Mouse (Mus musculus) forebrain, postnatal 0 days (tissue): ENCODE data around the gene H2al1e. TPM values are rescaled to one million over a fixed set of nuclear protein-coding genes. Genes with fewer than 3 reads are reported as not detected.
"Not testable (repeated sequence)": the region's sequence is repeated elsewhere in the genome, so short reads cannot be mapped to it uniquely, and the experiment has no call there.

Experiments used
- ATAC-seq: fragments of 200-750 bp; cut with Nextera tagmentation; 2 replicates; pipeline ENCODE4 v1.8.0; 2017; ENCODE audit warnings: mild to moderate bottlenecking, moderate library complexity
- DNase-seq: peaks from one replicate; pipeline ENCODE4 v3.0.0-alpha.2; 2015
- H3K27ac ChIP-seq: fragments of 300-500 bp; sonication (generic); 2 replicates; pipeline ENCODE4 v1.5.1; 2014; ENCODE audit warnings: low read depth, mild to moderate bottlenecking, antibody characterized with exemption, low read length, moderate library complexity, mixed read lengths
- H3K27me3 ChIP-seq: fragments of 300-500 bp; sonication (generic); 2 replicates; pipeline ENCODE4 v1.6.1; 2014; ENCODE audit warnings: mild to moderate bottlenecking, low read length, mixed read lengths; ENCODE audit not compliant: insufficient read depth
- H3K36me3 ChIP-seq: fragments of 300-500 bp; sonication (generic); 2 replicates; pipeline ENCODE4 v1.6.1; 2014; ENCODE audit warnings: mild to moderate bottlenecking, moderate library complexity; ENCODE audit not compliant: insufficient read depth
- H3K4me1 ChIP-seq: fragments of 300-500 bp; sonication (generic); 2 replicates; pipeline ENCODE4 v1.6.1; 2014; ENCODE audit warnings: antibody characterized with exemption; ENCODE audit not compliant: insufficient read depth
- H3K4me2 ChIP-seq: fragments of 300-500 bp; sonication (generic); 2 replicates; pipeline ENCODE4 v1.6.1; 2014; ENCODE audit warnings: low read depth, mild to moderate bottlenecking, moderate library complexity
- H3K4me3 ChIP-seq: fragments of 300-500 bp; sonication (generic); 2 replicates; pipeline ENCODE4 v1.5.1; 2014; ENCODE audit warnings: low read depth, low read length, mixed read lengths
- H3K9ac ChIP-seq: fragments of 300-500 bp; sonication (generic); 2 replicates; pipeline ENCODE4 v1.6.1; 2014; ENCODE audit warnings: mild to moderate bottlenecking
- H3K9me3 ChIP-seq: fragments of 300-500 bp; sonication (generic); 2 replicates; pipeline ENCODE4 v1.6.1; 2016; ENCODE audit warnings: low read length
- CTCF ChIP-seq: sonication (generic); IDR thresholded peaks from 2 replicates; pipeline ENCODE4 v1.5.1; 2016; ENCODE audit warnings: antibody characterized with exemption, control low read depth, low read depth
- WGBS: fragments of 180-500 bp; shearing (Covaris S2); extraction: QIAGEN DNeasy Blood & Tissue Kit; methylation state at CpG from one replicate; pipeline ENCODE4 v1.1.7; 2014; 5-methylcytosine and 5-hydroxymethylcytosine counted together
- polyA plus RNA-seq: library from polyadenylated mRNA; unstranded; fragments of >200 nt; fragmentation: Nextera tagmentation; extraction: Ambion mirVana; gene quantifications from 2 replicates; pipeline ENCODE4 v1.2.1, GENCODE M21; 2015
- total RNA-seq: library from RNA; depleted of rRNA; stranded (reverse); fragments of >200 nt; gene quantifications from 2 replicates; pipeline ENCODE4 v1.2.3, GENCODE M21; 2014; rRNA removed

Gene H2al1e
- total and polyA plus RNA-seq, 2 experiments from 2014 or later = not detected

- WGBS = 90% methylated on average over 2 of the region's 2 CpGs
- not testable (repeated sequence) for H3K36me3 ChIP-seq, H3K27me3 ChIP-seq, H3K4me2 ChIP-seq, H3K4me3 ChIP-seq, H3K27ac ChIP-seq, H3K9me3 ChIP-seq, H3K4me1 ChIP-seq, ATAC-seq, H3K9ac ChIP-seq, DNase-seq
Measured at GRCm38 (mm10) chrX:11327522-11327921, 15.8 kb downstream of the H2al1e start, which contains the start of gene H2al1j. Gene H2al1j, plus strand, starts transcription at chrX:11327822.

GRCm38 (mm10) chrX:11345762-11346161 is 34.0 kb downstream of the H2al1e start:
- H3K9ac ChIP-seq = no peak overlapping the region
- no peak overlapping the region for H3K27ac ChIP-seq
- ATAC-seq (no peak), DNase-seq (no peak)
- H3K4me3 ChIP-seq = no peak overlapping the region
- no peaks in the 10 kb centered on the region for H3K27me3 ChIP-seq
- no peaks in the 10 kb centered on the region for H3K4me1 ChIP-seq
- H3K4me2 ChIP-seq = no peak overlapping the region
- no peaks in the 10 kb centered on the region for H3K36me3 ChIP-seq
- TF ChIP-seq CTCF = no peak
- WGBS = 42% methylated on average over 9 of the region's 9 CpGs
- H3K9me3 ChIP-seq = no peaks in the 10 kb centered on the region

GRCm38 (mm10) chrX:11346756-11347155 is 35.0 kb downstream of the H2al1e start:
- H3K4me1 ChIP-seq = no peaks in the 10 kb centered on the region
- H3K9ac ChIP-seq = no peak overlapping the region
- H3K4me3 ChIP-seq = no peak overlapping the region
- H3K9me3 ChIP-seq = no peaks in the 10 kb centered on the region
- ATAC-seq = no peak
- H3K27me3 ChIP-seq = no peaks in the 10 kb centered on the region
- H3K36me3 ChIP-seq = no peaks in the 10 kb centered on the region
- WGBS = 77% methylated on average over 3 of the region's 3 CpGs
- TF ChIP-seq CTCF = no peak
- no peak overlapping the region for H3K27ac ChIP-seq
- no peak for DNase-seq
- no peak overlapping the region for H3K4me2 ChIP-seq

- Histone ChIP-seq H3K4me2 (no peak overlapping the region), H3K27me3 (no peaks in the 10 kb centered on the region), H3K27ac (no peak overlapping the region), H3K9ac (no peak overlapping the region), H3K9me3 (no peaks in the 10 kb centered on the region), H3K36me3 (no peaks in the 10 kb centered on the region), H3K4me1 (no peaks in the 10 kb centered on the region), H3K4me3 (no peak overlapping the region)
- no peak for DNase-seq
- ATAC-seq = no peak
- TF ChIP-seq CTCF = no peak
- WGBS = 78% methylated on average over 6 of the region's 6 CpGs
Measured at GRCm38 (mm10) chrX:11360823-11361222, 49.1 kb downstream of the H2al1e start.

GRCm38 (mm10) chrX:11361261-11361660 is 49.5 kb downstream of the H2al1e start:
- ATAC-seq = no peak

More at GRCm38 (mm10) chrX:11361261-11361660, 49.5 kb downstream of the H2al1e start:
- Histone ChIP-seq H3K36me3 (no peaks in the 10 kb centered on the region), H3K4me1 (no peaks in the 10 kb centered on the region), H3K9ac (no peak overlapping the region), H3K4me2 (no peak overlapping the region), H3K9me3 (no peaks in the 10 kb centered on the region), H3K27ac (no peak overlapping the region), H3K4me3 (no peak overlapping the region), H3K27me3 (no peaks in the 10 kb centered on the region)
- 95% methylated on average over 2 of the region's 2 CpGs for WGBS
- DNase-seq = no peak
- no peak for TF ChIP-seq CTCF

Other genes starting within 250 kb of the H2al1e start
- not detected in 2 replicates for gene H2al1a, start 12.7 kb upstream of the H2al1e start, total RNA-seq
- not detected in 2 replicates for gene H2al1a, start 12.7 kb upstream of the H2al1e start, polyA plus RNA-seq
- gene H2al1b, start 9.5 kb upstream of the H2al1e start, total RNA-seq = not detected in 2 replicates
- not detected in 2 replicates for gene H2al1b, start 9.5 kb upstream of the H2al1e start, polyA plus RNA-seq
- not detected in 2 replicates for gene H2al1c, start 6.3 kb upstream of the H2al1e start, total RNA-seq
- gene H2al1c, start 6.3 kb upstream of the H2al1e start, polyA plus RNA-seq = not detected in 2 replicates
- gene H2al1d, start 3.1 kb upstream of the H2al1e start, total RNA-seq = not detected in 2 replicates
- gene H2al1d, start 3.1 kb upstream of the H2al1e start, polyA plus RNA-seq = not detected in 2 replicates
- gene H2al1f, start 3.2 kb downstream of the H2al1e start, total RNA-seq = not detected in 2 replicates
- not detected in 2 replicates for gene H2al1f, start 3.2 kb downstream of the H2al1e start, polyA plus RNA-seq
- gene H2al1g, start 6.3 kb downstream of the H2al1e start, total RNA-seq = not detected in 2 replicates
- gene H2al1g, start 6.3 kb downstream of the H2al1e start, polyA plus RNA-seq = not detected in 2 replicates
- gene H2al1h, start 9.6 kb downstream of the H2al1e start, total RNA-seq = not detected in 2 replicates
- not detected in 2 replicates for gene H2al1h, start 9.6 kb downstream of the H2al1e start, polyA plus RNA-seq
- not detected in 2 replicates for gene H2al1i, start 12.7 kb downstream of the H2al1e start, total RNA-seq
- not detected in 2 replicates for gene H2al1i, start 12.7 kb downstream of the H2al1e start, polyA plus RNA-seq
- gene H2al1j, start 15.9 kb downstream of the H2al1e start, total RNA-seq = not detected in 2 replicates
- gene H2al1j, start 15.9 kb downstream of the H2al1e start, polyA plus RNA-seq = not detected in 2 replicates